Mouse (Mus musculus) cerebellum, adult 2 months (tissue): ENCODE measurements at regions not wholly inside any gene's neighbourhood (a gene's known extent, or its start where the extent isn't known, plus 50 kb on each side); places are given as distances from the start of the nearest gene placed in this dataset.

Source experiments
- CTCF ChIP-seq: fragments of 200-500 bp; IDR thresholded peaks from 2 replicates; pipeline ENCODE4 v1.5.1; 2011; ENCODE audit warnings: low read depth, mild to moderate bottlenecking, control low read depth, low read length, moderate library complexity, borderline replicate concordance; ENCODE audit not compliant: insufficient read depth
- POLR2A ChIP-seq: fragments of 200-500 bp; IDR thresholded peaks from 2 replicates; pipeline ENCODE4 v1.6.1; 2011; ENCODE audit warnings: low read length, control low read depth, borderline replicate concordance; ENCODE audit not compliant: insufficient read depth

- no peak for TF ChIP-seq POLR2A
- no peak for TF ChIP-seq CTCF
These were observed 147.2 kb upstream of the Ccn2 start for GRCm38 (mm10) chr10:24448001-24448561.
